Comparison of ENCODE assay signal across 16 mouse cellular contexts in the genomic region with DNA sequence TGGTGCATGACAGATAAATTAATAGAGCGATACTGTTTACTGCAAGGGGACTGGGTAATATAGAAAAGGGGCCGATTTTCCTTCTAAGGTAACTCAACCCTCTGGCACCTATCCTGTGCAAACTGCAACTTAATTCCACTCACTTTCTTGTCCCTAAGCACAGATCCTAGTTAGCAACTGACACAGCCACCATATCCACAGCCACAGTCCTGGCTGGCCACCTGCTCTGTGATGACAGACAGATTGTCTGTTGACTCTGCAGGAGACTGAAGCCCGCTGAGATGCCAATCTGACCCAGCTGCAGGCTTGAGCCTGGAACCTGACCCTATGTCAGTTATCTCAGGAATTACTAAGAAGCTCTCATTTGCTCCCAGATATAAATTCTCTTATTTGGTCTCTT.
DNase-seq lines count a peak whose midpoint lies in the region; ATAC-seq lines count a peak whose summit lies in the region.
"Had no signal": no experiment of that assay in that cellular context is flagged by ENCODE, and none has a peak within 500 bp of the region (broad histone marks: within the 10 kb centered on the region; RNA-seq: fewer than 3 reads in every experiment).

No protein-coding gene starts in this region.

- H3K27ac ChIP-seq in heart, embryonic 12.5 days (ENCODE audit: poor library complexity, severe bottlenecking): 0 out of 2 replicates have a peak overlapping the region, but pooled peaks have one; percentile 3
- H3K27ac ChIP-seq: heart, embryonic 10.5 days; liver, embryonic 13.5 days; midbrain, embryonic 12.5 days had no signal

- H3K9ac ChIP-seq in heart, embryonic 12.5 days: no peak overlapping the region
- H3K9ac ChIP-seq: liver, embryonic 13.5 days; midbrain, embryonic 12.5 days had no signal

- peaks cover under 1% of the 10 kb centered on the region; the same call in 1 of the 2 replicates for H3K27me3 ChIP-seq in heart, embryonic 12.5 days (replicated peaks)
- H3K27me3 ChIP-seq: CH12.LX had no signal

- H3K4me2 ChIP-seq in heart, embryonic 12.5 days: no peak overlapping the region
- H3K4me2 ChIP-seq: liver, embryonic 13.5 days; midbrain, embryonic 12.5 days had no signal

- intact Hi-C loops in gastrocnemius, postnatal 14 days (cut with DNase I; ENCODE audit: low total_unique reads): no loop called here

- peaks cover 46% of the 10 kb centered on the region for H3K4me1 ChIP-seq in heart, embryonic 12.5 days (replicated peaks)
- H3K4me1 ChIP-seq: liver, embryonic 13.5 days; midbrain, embryonic 12.5 days had no signal

- H3K36me3 ChIP-seq in heart, embryonic 12.5 days: peaks cover 8% of the 10 kb centered on the region; the same call in 1 of the 2 replicates
- H3K36me3 ChIP-seq: liver, embryonic 13.5 days; midbrain, embryonic 12.5 days had no signal

- H3K4me3 ChIP-seq in heart, embryonic 12.5 days: no peak overlapping the region
- H3K4me3 ChIP-seq: heart, embryonic 10.5 days; liver, embryonic 13.5 days; midbrain, embryonic 12.5 days had no signal

- no peaks in the 10 kb centered on the region for H3K9me3 ChIP-seq in heart, embryonic 12.5 days (replicated peaks)
- H3K9me3 ChIP-seq: heart, embryonic 10.5 days; liver, embryonic 13.5 days; midbrain, embryonic 12.5 days had no signal

- no peak for DNase-seq in heart, adult 18-20 months
- peak; percentile 23 for DNase-seq in retina, embryonic 14.5 days (ENCODE audit: low spot score)
- no peak for DNase-seq in retina, postnatal 1 day
- DNase-seq in gastrocnemius, postnatal 14 days: peak; percentile 56
- DNase-seq in urinary bladder, adult 2 months (ENCODE audit: low spot score): no peak
- no peak for DNase-seq in lung, postnatal 25 days (ENCODE audit: low spot score)
- DNase-seq: kidney, adult 8-10 months; liver, embryonic 13.5 days; right cerebral cortex, postnatal 4 days had no signal

- no peak for ATAC-seq in heart, embryonic 12.5 days (ENCODE audit: insufficient number of reproducible peaks, low FRiP score)
- ATAC-seq: hindbrain, embryonic 16.5 days; lung, postnatal 0 days; Patski had no signal

- WGBS in heart, embryonic 12.5 days: 57% methylated on average over 3 of the region's 3 CpGs

Comparison
In these comparisons a context has a peak if more than half of its experiments do, and no peak if none do; other contexts are left out.
1. DNase-seq: peak in retina, embryonic 14.5 days (single experiment) and gastrocnemius, postnatal 14 days (single experiment); none in heart, adult 18-20 months (0 of 2), retina, postnatal 1 day (single experiment), urinary bladder, adult 2 months (single experiment) and lung, postnatal 25 days (single experiment).